Mouse (Mus musculus) CH12.LX (cell line): ENCODE measurements around the gene Kif26b. TPM values are rescaled to one million over a fixed set of nuclear protein-coding genes. Genes with fewer than 3 reads are reported as not detected.

Experiments used
- DNase-seq: peaks from one replicate; pipeline ENCODE4 v3.0.0-alpha.2; 2013; ENCODE audit errors: extremely low read depth
- H3K27ac ChIP-seq: 2 replicates; pipeline ENCODE4 v1.5.1; 2012; ENCODE audit warnings: low read depth, mild to moderate bottlenecking, control low read depth, moderate library complexity; ENCODE audit not compliant: insufficient read depth
- H3K27me3 ChIP-seq: replicated peaks from 2 replicates; pipeline ENCODE3; 2012; ENCODE audit warnings: inconsistent platforms
- H3K36me3 ChIP-seq, 2 experiments: replicated peaks in 1 of 2; 2 replicates each; pipeline versions ENCODE3 to v1.6.1; 2012; ENCODE audit warnings: inconsistent platforms in 1 of 2, low read length in 1 of 2, mild to moderate bottlenecking in 1 of 2, mixed read lengths in 1 of 2, moderate library complexity in 1 of 2; ENCODE audit not compliant: control insufficient read depth in 1 of 2, insufficient read depth in 1 of 2
- H3K4me1 ChIP-seq, 2 experiments: 2 replicates each; pipeline ENCODE4 v1.6.1; 2012; ENCODE audit warnings: inconsistent platforms in 1 of 2, moderate library complexity in 1 of 2; ENCODE audit not compliant: insufficient read depth in 2 of 2, control insufficient read depth in 1 of 2
- H3K4me2 ChIP-seq: 2 replicates; pipeline ENCODE4 v1.6.1; 2012; ENCODE audit warnings: low read depth, mild to moderate bottlenecking, control low read depth; ENCODE audit not compliant: poor library complexity, insufficient read depth, severe bottlenecking
- H3K4me3 ChIP-seq, 3 experiments: fragments of 150-350 bp in 1 of 3; sonication (generic) in 1 of 3; replicated peaks in 1 of 3; 2 replicates each; pipeline versions ENCODE3 to v1.5.1; 2011 to 2012; ENCODE audit warnings: low read depth in 2 of 3, low read length in 2 of 3, mild to moderate bottlenecking in 2 of 3, moderate library complexity in 2 of 3, control low read depth in 1 of 3, improper control_type of control experiment in 1 of 3, inconsistent platforms in 1 of 3, mixed read lengths in 1 of 3; ENCODE audit not compliant: poor library complexity in 1 of 3
- H3K79me2 ChIP-seq: replicated peaks from 2 replicates; pipeline ENCODE4 v1.6.1; 2012; ENCODE audit warnings: mild to moderate bottlenecking, moderate library complexity; ENCODE audit not compliant: control insufficient read depth, poor library complexity, insufficient read depth, severe bottlenecking; ENCODE audit errors: extremely low read depth
- H3K9ac ChIP-seq: 2 replicates; pipeline ENCODE4 v1.6.1; 2012; ENCODE audit warnings: low read depth, mild to moderate bottlenecking, control low read depth, moderate library complexity; ENCODE audit not compliant: insufficient read depth
- H3K9me3 ChIP-seq: replicated peaks from 2 replicates; pipeline ENCODE3; 2012; ENCODE audit warnings: low read length, inconsistent platforms, mixed read lengths
- BHLHE40 ChIP-seq: IDR thresholded peaks from 2 replicates; pipeline ENCODE4 v1.6.1; 2011; ENCODE audit warnings: mild to moderate bottlenecking, low read depth, low read length, improper control_type of control experiment
- CTCF ChIP-seq, 2 experiments: IDR thresholded peaks in 1 of 2; conservative IDR thresholded peaks in 1 of 2; 2 replicates each; pipeline ENCODE4 v1.5.1; 2011 to 2012; ENCODE audit warnings: low read depth in 2 of 2, low read length in 2 of 2, improper control_type of control experiment in 1 of 2, inconsistent platforms in 1 of 2, mild to moderate bottlenecking in 1 of 2, moderate library complexity in 1 of 2
- EP300 ChIP-seq: IDR thresholded peaks from 2 replicates; pipeline ENCODE4 v1.6.1; 2011; ENCODE audit warnings: low read length, improper control_type of control experiment
- GABPA ChIP-seq: IDR thresholded peaks from 2 replicates; pipeline ENCODE4 v1.6.1; 2012; ENCODE audit warnings: low read depth, low read length, improper control_type of control experiment, inconsistent platforms; ENCODE audit not compliant: insufficient replicate concordance
- JUN ChIP-seq: IDR thresholded peaks from 2 replicates; pipeline ENCODE4 v1.6.1; 2011; ENCODE audit warnings: low read depth, mild to moderate bottlenecking, low read length, improper control_type of control experiment, moderate library complexity; ENCODE audit not compliant: insufficient read depth
- JUND ChIP-seq: conservative IDR thresholded peaks from 2 replicates; pipeline ENCODE4 v1.6.1; 2011; ENCODE audit warnings: low read depth, low read length, improper control_type of control experiment
- KAT2A ChIP-seq: IDR thresholded peaks from 2 replicates; pipeline ENCODE4 v1.6.1; 2012; ENCODE audit warnings: low read length, improper control_type of control experiment, inconsistent platforms; ENCODE audit not compliant: insufficient replicate concordance
- MAFK ChIP-seq: IDR thresholded peaks from 2 replicates; pipeline ENCODE4 v1.6.1; 2011; ENCODE audit warnings: low read length, improper control_type of control experiment; ENCODE audit not compliant: insufficient replicate concordance
- MAX ChIP-seq: IDR thresholded peaks from 2 replicates; pipeline ENCODE4 v1.6.1; 2011; ENCODE audit warnings: low read length, improper control_type of control experiment
- MAZ ChIP-seq: IDR thresholded peaks from 2 replicates; pipeline ENCODE4 v1.6.1; 2012; ENCODE audit warnings: low read depth, mild to moderate bottlenecking, inconsistent platforms, low read length, improper control_type of control experiment, moderate library complexity
- MEF2A ChIP-seq: IDR thresholded peaks from 2 replicates; pipeline ENCODE4 v1.6.1; 2014; ENCODE audit warnings: low read depth, mild to moderate bottlenecking, inconsistent platforms, low read length, improper control_type of control experiment, borderline replicate concordance
- SIN3A ChIP-seq: IDR thresholded peaks from 2 replicates; pipeline ENCODE4 v1.6.1; 2012; ENCODE audit warnings: low read length, improper control_type of control experiment, inconsistent platforms
- ZKSCAN1 ChIP-seq: IDR thresholded peaks from 2 replicates; pipeline ENCODE4 v1.6.1; 2012; ENCODE audit warnings: low read depth, inconsistent platforms, low read length, improper control_type of control experiment, borderline replicate concordance
- ZMIZ1 ChIP-seq: IDR thresholded peaks from 2 replicates; pipeline ENCODE4 v1.6.1; 2012; ENCODE audit warnings: low read depth, mild to moderate bottlenecking, inconsistent platforms, low read length, improper control_type of control experiment
- dilution Hi-C: fragments of 300-500 bp; cut with MboI; formaldehyde crosslinking; loops from 2 replicates; pipeline ENCODE4 v1.14.3; 2020; ENCODE audit warnings: low sequenced_read_pairs; ENCODE audit not compliant: extremely low pct_unique_long_range_greater_than_20kb, extremely low pct_ligation_motif_present
- in situ Hi-C: fragments of 300-500 bp; cut with MboI; formaldehyde crosslinking; loops from 3 replicates; pipeline ENCODE4 v1.14.3; 2019; ENCODE audit warnings: low sequenced_read_pairs, low pct_ligation_motif_present, low pct_unique_long_range_greater_than_20kb, mixed read lengths
- polyA plus RNA-seq: library from polyadenylated mRNA; unstranded; fragments of >175 nt; gene quantifications from 2 replicates; pipeline ENCODE4 v1.2.1, GENCODE M21; 2012; ENCODE audit warnings: low read depth; ENCODE audit not compliant: insufficient read length
- total RNA-seq, 2 experiments: library from RNA; depleted of rRNA; stranded (reverse); fragments of 300-350 nt in 1 of 2; fragments of >200 nt in 1 of 2; gene quantifications; 2 replicates each; pipeline ENCODE4 v1.2.3; 2012 to 2014

Kif26b gene
- total and polyA plus RNA-seq, 3 experiments = 0.09 TPM; not detected in 2

- no peaks in the 10 kb centered on the region for H3K27me3 ChIP-seq
- no peak overlapping the region for H3K9ac ChIP-seq
- H3K4me3 ChIP-seq = no peak overlapping the region
- dilution Hi-C loops = no loop called here
- no peak for TF ChIP-seq SIN3A
- no peak for TF ChIP-seq MAZ
- no peak for TF ChIP-seq ZMIZ1
- TF ChIP-seq EP300 = no peak
- no peak for TF ChIP-seq KAT2A
- TF ChIP-seq JUN = no peak
- TF ChIP-seq MAFK = no peak
- no peak for TF ChIP-seq MAX
- TF ChIP-seq GABPA = no peak
- TF ChIP-seq ZKSCAN1 = no peak
- no peak for TF ChIP-seq CTCF (conservative IDR thresholded peaks at IDR 0.05 in 1 of 2, IDR thresholded peaks at IDR 0.05 in 1 of 2; ENCODE audit: low read depth in 2 of 2, low read length in 2 of 2)
- TF ChIP-seq BHLHE40 = no peak
- no peak for TF ChIP-seq JUND
- DNase-seq = no peak
- H3K36me3 ChIP-seq = no peaks in the 10 kb centered on the region
- H3K4me1 ChIP-seq = peaks cover 0 to 3% of the 10 kb centered on the region in 2 experiments; a peak in 2 of 4 replicates
- H3K4me2 ChIP-seq = no peak overlapping the region
- H3K79me2 ChIP-seq = no peaks in the 10 kb centered on the region
- in situ Hi-C loops = no loop called here
- H3K9me3 ChIP-seq = no peaks in the 10 kb centered on the region
- H3K27ac ChIP-seq = no peak overlapping the region
These were observed 22.0 kb upstream of the Kif26b start for GRCm38 (mm10) chr1:178506938-178507337.

GRCm38 (mm10) chr1:178512323-178513031 is 16.4 kb upstream of the Kif26b start:
- Histone ChIP-seq H3K9ac (no peak overlapping the region), H3K4me1 (no peaks in the 10 kb centered on the region), H3K9me3 (no peaks in the 10 kb centered on the region), H3K27ac (no peak overlapping the region), H3K36me3 (no peaks in the 10 kb centered on the region), H3K79me2 (no peaks in the 10 kb centered on the region), H3K27me3 (no peaks in the 10 kb centered on the region), H3K4me3 (no peak overlapping the region), H3K4me2 (no peak overlapping the region)
- TF ChIP-seq GABPA = no peak
- no peak for TF ChIP-seq MEF2A
- dilution Hi-C loops = no loop called here
- in situ Hi-C loops = no loop called here
- no peak for DNase-seq
